Mouse (Mus musculus) liver, adult 2 months (tissue): ENCODE measurements around the gene Slc35e3.

ENCODE experiments used
- CTCF ChIP-seq: fragments of 200-500 bp; IDR thresholded peaks from 2 replicates; pipeline ENCODE4 v1.5.1; 2011; ENCODE audit warnings: low read depth, low read length, control low read depth
- POLR2A ChIP-seq: fragments of 200-500 bp; IDR thresholded peaks from 2 replicates; pipeline ENCODE4 v1.6.1; 2011; ENCODE audit warnings: low read length, control low read depth; ENCODE audit not compliant: insufficient read depth; ENCODE audit errors: extremely low read depth

GRCm38 (mm10) chr10:117774011-117774816 lies 28.0 kb upstream of the Slc35e3 start:
- TF ChIP-seq CTCF, result no peak
- no peak for TF ChIP-seq POLR2A
